Mouse (Mus musculus): ENCODE results near the gene Myom3. TPM values are rescaled to one million over a fixed set of nuclear protein-coding genes. Genes with fewer than 3 reads are reported as not detected.
A peak's percentile ranks its signal among the peaks of the same experiment; 100 is the strongest.

Gene Myom3
- polyA plus RNA-seq, 1 experiment from 2014 or later, result 0.33 TPM

- 87% methylated on average over 4 of the region's 4 CpGs for WGBS
- Histone ChIP-seq H3K4me1 (replicated peaks) (peaks cover 3% of the 10 kb centered on the region; the same call in 1 of the 2 replicates), H3K36me3 (no peaks in the 10 kb centered on the region), H3K4me3 (no peak overlapping the region), H3K4me2 (no peak overlapping the region), H3K9me3 (no peaks in the 10 kb centered on the region), H3K27me3 (no peaks in the 10 kb centered on the region), H3K9ac (no peak overlapping the region), H3K27ac (replicated peaks) (no peak overlapping the region)
- ATAC-seq (ENCODE audit: low read depth), result no peak
These were observed 62.3 kb downstream of the Myom3 start for GRCm38 (mm10) chr4:135821772-135822171.

- peaks cover 4% of the 10 kb centered on the region for H3K4me1 ChIP-seq (replicated peaks)
- ATAC-seq (ENCODE audit: low read depth), result no peak
- WGBS, result 73% methylated on average over 2 of the region's 2 CpGs
- H3K4me2 ChIP-seq, result no peak overlapping the region
- no peak overlapping the region for H3K4me3 ChIP-seq
- H3K9ac ChIP-seq, result no peak overlapping the region
- no peaks in the 10 kb centered on the region for H3K27me3 ChIP-seq
- H3K36me3 ChIP-seq, result no peaks in the 10 kb centered on the region
- H3K9me3 ChIP-seq, result no peaks in the 10 kb centered on the region
- no peak overlapping the region for H3K27ac ChIP-seq (replicated peaks)
These were observed 63.8 kb downstream of the Myom3 start for GRCm38 (mm10) chr4:135823298-135823697.

GRCm38 (mm10) chr4:135824254-135824653 lies 64.7 kb downstream of the Myom3 start:
- Histone ChIP-seq H3K9ac (no peak overlapping the region), H3K4me1 (replicated peaks) (peaks cover 14% of the 10 kb centered on the region), H3K4me3 (no peak overlapping the region), H3K4me2 (no peak overlapping the region), H3K27ac (replicated peaks) (no peak overlapping the region), H3K9me3 (no peaks in the 10 kb centered on the region), H3K27me3 (no peaks in the 10 kb centered on the region), H3K36me3 (no peaks in the 10 kb centered on the region)
- no peak for ATAC-seq (ENCODE audit: low read depth)
- WGBS, result 41% methylated on average over 8 of the region's 8 CpGs

GRCm38 (mm10) chr4:135828491-135828890 lies 69.0 kb downstream of the Myom3 start:
- Histone ChIP-seq H3K27me3 (no peaks in the 10 kb centered on the region), H3K4me1 (replicated peaks) (peaks cover 27% of the 10 kb centered on the region), H3K9me3 (no peaks in the 10 kb centered on the region), H3K27ac (replicated peaks) (peak overlapping the region; percentile 75), H3K9ac (0 out of 2 replicates have a peak overlapping the region, but pooled peaks have one; percentile 22), H3K4me3 (no peak overlapping the region), H3K36me3 (no peaks in the 10 kb centered on the region), H3K4me2 (peak overlapping the region; percentile 12)
- WGBS, result 15% methylated on average over 11 of the region's 11 CpGs
- ATAC-seq (ENCODE audit: low read depth), result peak; percentile 65

GRCm38 (mm10) chr4:135832070-135832469 lies 72.6 kb downstream of the Myom3 start:
- H3K27me3 ChIP-seq, result no peaks in the 10 kb centered on the region
- no peak overlapping the region for H3K4me3 ChIP-seq
- no peaks in the 10 kb centered on the region for H3K36me3 ChIP-seq
- WGBS, result 84% methylated on average over 11 of the region's 11 CpGs
- no peak overlapping the region for H3K4me2 ChIP-seq
- no peaks in the 10 kb centered on the region for H3K9me3 ChIP-seq
- peaks cover 32% of the 10 kb centered on the region for H3K4me1 ChIP-seq (replicated peaks)
- no peak overlapping the region for H3K27ac ChIP-seq (replicated peaks)
- no peak for ATAC-seq (ENCODE audit: low read depth)
- H3K9ac ChIP-seq, result no peak overlapping the region

GRCm38 (mm10) chr4:135833301-135834123 lies 74.0 kb downstream of the Myom3 start:
- H3K4me2 ChIP-seq, result no peak overlapping the region
- H3K27ac ChIP-seq (replicated peaks), result peak overlapping the region; percentile 69
- ATAC-seq (ENCODE audit: low read depth), result peak; percentile 72; the same call in 1 of the 2 replicates
- no peak overlapping the region for H3K9ac ChIP-seq
- H3K4me3 ChIP-seq, result no peak overlapping the region
- no peaks in the 10 kb centered on the region for H3K9me3 ChIP-seq
- H3K36me3 ChIP-seq, result no peaks in the 10 kb centered on the region
- WGBS, result 47% methylated on average over 12 of the region's 12 CpGs
- peaks cover 29% of the 10 kb centered on the region for H3K4me1 ChIP-seq (replicated peaks)
- H3K27me3 ChIP-seq, result no peaks in the 10 kb centered on the region

- WGBS, result 83% methylated on average over 8 of the region's 8 CpGs
- Histone ChIP-seq H3K4me2 (no peak overlapping the region), H3K27me3 (no peaks in the 10 kb centered on the region), H3K9ac (no peak overlapping the region), H3K4me1 (replicated peaks) (peaks cover 22% of the 10 kb centered on the region), H3K36me3 (no peaks in the 10 kb centered on the region), H3K27ac (replicated peaks) (no peak overlapping the region), H3K9me3 (no peaks in the 10 kb centered on the region), H3K4me3 (no peak overlapping the region)
- ATAC-seq (ENCODE audit: low read depth), result peak; percentile 23; the same call in 1 of the 2 replicates
These were observed 74.7 kb downstream of the Myom3 start for GRCm38 (mm10) chr4:135834124-135834717.

GRCm38 (mm10) chr4:135838925-135839292 lies 79.4 kb downstream of the Myom3 start:
- H3K4me1 ChIP-seq (replicated peaks), result peaks cover 5% of the 10 kb centered on the region
- 85% methylated on average over 3 of the region's 3 CpGs for WGBS
- no peaks in the 10 kb centered on the region for H3K36me3 ChIP-seq
- H3K9ac ChIP-seq, result no peak overlapping the region
- H3K27ac ChIP-seq (replicated peaks), result no peak overlapping the region
- H3K4me3 ChIP-seq, result no peak overlapping the region
- no peaks in the 10 kb centered on the region for H3K27me3 ChIP-seq
- ATAC-seq (ENCODE audit: low read depth), result no peak
- no peaks in the 10 kb centered on the region for H3K9me3 ChIP-seq
- no peak overlapping the region for H3K4me2 ChIP-seq

GRCm38 (mm10) chr4:135839293-135840011 lies 79.9 kb downstream of the Myom3 start:
- H3K4me1 ChIP-seq (replicated peaks), result no peaks in the 10 kb centered on the region
- H3K36me3 ChIP-seq, result no peaks in the 10 kb centered on the region
- no peaks in the 10 kb centered on the region for H3K9me3 ChIP-seq
- no peak overlapping the region for H3K4me3 ChIP-seq
- no peak overlapping the region for H3K27ac ChIP-seq (replicated peaks)
- no peaks in the 10 kb centered on the region for H3K27me3 ChIP-seq
- H3K4me2 ChIP-seq, result no peak overlapping the region
- 86% methylated on average over 21 of the region's 21 CpGs for WGBS
- no peak for ATAC-seq (ENCODE audit: low read depth)
- H3K9ac ChIP-seq, result no peak overlapping the region

GRCm38 (mm10) chr4:135844400-135844799 lies 84.9 kb downstream of the Myom3 start:
- no peak for ATAC-seq (ENCODE audit: low read depth)
- no peaks in the 10 kb centered on the region for H3K27me3 ChIP-seq
- no peaks in the 10 kb centered on the region for H3K4me1 ChIP-seq (replicated peaks)
- H3K9me3 ChIP-seq, result 0 out of 2 replicates have a peak, but pooled peaks cover 4% of the 10 kb centered on the region
- no peak overlapping the region for H3K27ac ChIP-seq (replicated peaks)
- H3K36me3 ChIP-seq, result no peaks in the 10 kb centered on the region
- no peak overlapping the region for H3K9ac ChIP-seq
- no peak overlapping the region for H3K4me3 ChIP-seq
- no peak overlapping the region for H3K4me2 ChIP-seq
- 86% methylated on average over 6 of the region's 6 CpGs for WGBS

GRCm38 (mm10) chr4:135847581-135847980 lies 88.1 kb downstream of the Myom3 start:
- Histone ChIP-seq H3K27me3 (no peaks in the 10 kb centered on the region), H3K36me3 (no peaks in the 10 kb centered on the region), H3K4me2 (no peak overlapping the region), H3K4me1 (replicated peaks) (peaks cover 16% of the 10 kb centered on the region), H3K27ac (replicated peaks) (no peak overlapping the region), H3K9me3 (0 out of 2 replicates have a peak, but pooled peaks cover 4% of the 10 kb centered on the region), H3K9ac (no peak overlapping the region), H3K4me3 (no peak overlapping the region)
- no peak for ATAC-seq (ENCODE audit: low read depth)
- WGBS, result 64% methylated on average over 5 of the region's 5 CpGs
